Mouse (Mus musculus): ENCODE measurements at regions not wholly inside any gene's neighbourhood (a gene's known extent, or its start where the extent isn't known, plus 50 kb on each side); places are given as distances from the start of the nearest gene placed in this dataset.

DNA sequence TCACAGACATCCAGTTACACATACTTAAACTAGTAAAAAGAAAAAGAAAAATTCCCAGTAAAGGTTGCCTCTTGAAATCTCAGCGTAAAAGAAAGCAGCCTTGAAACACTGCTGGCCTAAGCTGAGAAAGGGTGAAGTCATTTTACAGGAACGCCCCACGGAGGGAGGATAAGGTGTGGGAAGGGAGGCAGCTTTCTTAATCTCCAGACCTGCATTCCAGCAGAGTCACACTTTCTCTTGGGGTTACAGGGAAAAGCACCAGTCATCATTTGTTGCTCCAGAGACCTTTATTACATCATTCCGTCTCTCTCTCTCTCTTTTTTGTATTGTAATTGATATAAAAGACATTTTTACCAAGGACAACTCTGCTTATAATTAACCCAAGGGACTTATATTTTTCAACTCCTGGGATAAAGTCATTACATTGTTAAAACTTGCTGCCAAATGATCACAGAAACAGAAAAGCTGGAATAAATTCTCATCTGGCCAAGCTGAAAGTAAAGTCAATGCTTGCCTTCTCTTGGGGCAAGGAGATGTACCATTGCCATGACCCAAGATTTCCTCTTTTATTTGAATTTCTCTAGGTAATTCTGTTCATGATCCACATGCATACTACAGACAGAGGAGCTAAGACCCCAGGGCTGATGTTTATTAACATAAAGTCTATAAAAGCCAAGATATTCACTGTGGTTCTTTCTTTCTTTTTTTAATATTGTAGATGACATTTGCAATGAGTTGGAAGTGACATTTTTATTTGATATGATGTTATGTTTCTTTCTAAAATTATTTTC lies 196.9 kb downstream of the Twistnb start:
- Histone ChIP-seq H3K36me3 (ENCODE audit: insufficient read depth, low read length) (no peaks in the 10 kb centered on the region), H3K9me3 (ENCODE audit: low read length) (no peaks in the 10 kb centered on the region), H3K4me3 (replicated peaks; ENCODE audit: low read length) (no peak overlapping the region), H3K4me1 (replicated peaks; ENCODE audit: low read depth, low read length) (no peaks in the 10 kb centered on the region), H3K27me3 (ENCODE audit: insufficient read depth, low read length) (no peaks in the 10 kb centered on the region)
- TF ChIP-seq POU5F1 (IDR thresholded peaks at IDR 0.05; ENCODE audit: borderline replicate concordance, low read length), result no peak
- no peak for TF ChIP-seq NANOG (IDR thresholded peaks at IDR 0.05; ENCODE audit: borderline replicate concordance, low read length)
- TF ChIP-seq CTCF (conservative IDR thresholded peaks at IDR 0.05; ENCODE audit: low read length), result no peak

DNA sequence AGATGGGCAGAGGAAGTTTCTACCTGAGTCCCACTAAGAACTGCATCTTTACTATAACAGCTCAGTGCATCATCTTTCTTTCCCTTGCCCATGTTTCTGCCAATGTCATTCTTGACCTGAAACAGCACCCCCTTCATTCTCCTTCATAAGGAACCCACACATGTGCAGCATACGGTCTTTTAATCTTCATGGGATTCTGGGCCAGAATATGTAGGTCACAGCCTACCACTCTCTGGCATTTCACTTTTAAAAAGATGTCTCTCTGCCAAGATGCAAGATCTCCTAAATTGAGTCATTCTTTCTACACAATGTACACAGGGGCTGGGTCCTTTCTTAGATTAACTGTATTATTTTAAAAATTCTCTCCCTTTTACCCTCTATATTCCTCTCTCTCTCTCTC lies 223.2 kb downstream of the Twistnb start:
- H3K27me3 ChIP-seq (ENCODE audit: insufficient read depth, low read length), result no peaks in the 10 kb centered on the region

DNA sequence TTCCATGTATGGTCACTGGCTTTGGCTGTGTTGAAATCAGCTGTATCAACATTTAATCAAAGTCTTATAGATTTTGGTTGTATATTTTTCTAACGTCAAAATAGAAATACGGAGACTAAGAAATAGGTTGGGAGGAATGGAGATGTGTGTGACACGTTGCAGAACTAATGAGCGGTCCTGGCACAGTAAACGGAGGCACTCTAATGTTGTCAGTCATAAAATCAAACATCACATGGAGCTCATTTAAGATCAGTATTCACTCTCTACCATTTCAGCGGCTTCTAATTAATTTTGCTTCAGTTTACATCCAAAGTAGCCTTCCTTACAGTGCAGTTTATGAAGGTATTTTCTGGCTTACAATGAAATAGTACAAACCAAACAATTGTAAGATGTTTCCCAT lies 246.1 kb downstream of the Twistnb start:
- Histone ChIP-seq H3K27me3 (ENCODE audit: insufficient read depth, low read length) (no peaks in the 10 kb centered on the region), H3K4me1 (replicated peaks; ENCODE audit: low read depth, low read length) (no peaks in the 10 kb centered on the region)
- TF ChIP-seq CTCF (conservative IDR thresholded peaks at IDR 0.05; ENCODE audit: low read length), result no peak
- TF ChIP-seq POU5F1 (IDR thresholded peaks at IDR 0.05; ENCODE audit: borderline replicate concordance, low read length), result no peak
- TF ChIP-seq NANOG (IDR thresholded peaks at IDR 0.05; ENCODE audit: borderline replicate concordance, low read length), result no peak

More for the DNA sequence above, 223.2 kb downstream of the Twistnb start:
- Histone ChIP-seq H3K4me1 (replicated peaks; ENCODE audit: low read depth, low read length) (no peaks in the 10 kb centered on the region), H3K36me3 (ENCODE audit: insufficient read depth, low read length) (no peaks in the 10 kb centered on the region), H3K4me3 (replicated peaks; ENCODE audit: low read length) (no peak overlapping the region), H3K9me3 (ENCODE audit: low read length) (no peaks in the 10 kb centered on the region)
- TF ChIP-seq CTCF (conservative IDR thresholded peaks at IDR 0.05; ENCODE audit: low read length) (no peak), POU5F1 (IDR thresholded peaks at IDR 0.05; ENCODE audit: borderline replicate concordance, low read length) (no peak), NANOG (IDR thresholded peaks at IDR 0.05; ENCODE audit: borderline replicate concordance, low read length) (no peak)

DNA sequence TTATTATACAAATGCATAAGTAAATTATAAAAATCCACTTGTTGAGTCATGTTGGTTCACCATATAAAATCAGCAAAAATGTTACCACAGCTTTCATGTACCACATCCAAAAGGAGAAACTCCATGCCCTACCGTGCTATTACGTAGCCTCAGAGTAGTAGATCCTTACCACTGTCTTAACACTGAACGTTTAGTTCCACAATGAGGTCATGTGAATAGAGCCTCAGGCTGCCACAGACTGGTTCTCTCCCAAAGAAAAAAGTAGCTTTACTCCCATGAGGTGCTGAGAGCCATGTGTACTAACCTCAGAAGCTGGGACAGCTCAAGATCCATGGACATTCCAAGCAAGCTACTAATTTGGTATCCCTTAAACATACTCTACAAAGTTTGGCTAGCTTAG lies 235.4 kb upstream of the Ferd3l start:
- H3K4me1 ChIP-seq (replicated peaks; ENCODE audit: low read depth, low read length), result no peaks in the 10 kb centered on the region
- H3K36me3 ChIP-seq (ENCODE audit: insufficient read depth, low read length), result no peaks in the 10 kb centered on the region
- H3K27me3 ChIP-seq (ENCODE audit: insufficient read depth, low read length), result no peaks in the 10 kb centered on the region
- no peak overlapping the region for H3K4me3 ChIP-seq (replicated peaks; ENCODE audit: low read length)
- no peaks in the 10 kb centered on the region for H3K9me3 ChIP-seq (ENCODE audit: low read length)
- TF ChIP-seq NANOG (IDR thresholded peaks at IDR 0.05; ENCODE audit: borderline replicate concordance, low read length) (no peak), CTCF (conservative IDR thresholded peaks at IDR 0.05; ENCODE audit: low read length) (no peak), POU5F1 (IDR thresholded peaks at IDR 0.05; ENCODE audit: borderline replicate concordance, low read length) (no peak)

More for the DNA sequence above, 246.1 kb downstream of the Twistnb start:
- Histone ChIP-seq H3K4me3 (replicated peaks; ENCODE audit: low read length) (no peak overlapping the region), H3K9me3 (ENCODE audit: low read length) (no peaks in the 10 kb centered on the region), H3K36me3 (ENCODE audit: insufficient read depth, low read length) (no peaks in the 10 kb centered on the region)

DNA sequence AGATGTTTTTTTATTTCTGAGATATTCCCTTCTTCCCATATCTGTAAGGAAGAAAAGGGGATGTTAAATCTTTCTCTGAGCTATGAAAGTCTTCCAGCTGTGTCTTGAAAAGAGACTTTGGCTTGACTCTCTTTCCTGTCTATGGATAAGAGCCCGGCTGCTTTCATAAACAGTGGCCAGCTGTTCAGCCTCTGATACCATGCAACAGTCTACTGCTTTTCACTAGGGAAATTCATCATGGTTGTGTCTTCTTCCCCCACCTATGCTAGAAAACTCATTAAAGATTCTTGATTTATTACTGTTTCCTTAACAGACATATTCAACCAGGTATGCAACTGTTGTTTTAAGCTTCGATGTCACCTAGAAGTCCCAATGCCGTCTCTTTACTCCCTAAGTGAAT lies 213.8 kb upstream of the Ferd3l start:
- Histone ChIP-seq H3K9me3 (ENCODE audit: low read length) (no peaks in the 10 kb centered on the region), H3K36me3 (ENCODE audit: insufficient read depth, low read length) (no peaks in the 10 kb centered on the region), H3K4me1 (replicated peaks; ENCODE audit: low read depth, low read length) (no peaks in the 10 kb centered on the region), H3K27me3 (ENCODE audit: insufficient read depth, low read length) (no peaks in the 10 kb centered on the region), H3K4me3 (replicated peaks; ENCODE audit: low read length) (no peak overlapping the region)
- TF ChIP-seq POU5F1 (IDR thresholded peaks at IDR 0.05; ENCODE audit: borderline replicate concordance, low read length), result no peak
- TF ChIP-seq CTCF (conservative IDR thresholded peaks at IDR 0.05; ENCODE audit: low read length), result no peak

DNA sequence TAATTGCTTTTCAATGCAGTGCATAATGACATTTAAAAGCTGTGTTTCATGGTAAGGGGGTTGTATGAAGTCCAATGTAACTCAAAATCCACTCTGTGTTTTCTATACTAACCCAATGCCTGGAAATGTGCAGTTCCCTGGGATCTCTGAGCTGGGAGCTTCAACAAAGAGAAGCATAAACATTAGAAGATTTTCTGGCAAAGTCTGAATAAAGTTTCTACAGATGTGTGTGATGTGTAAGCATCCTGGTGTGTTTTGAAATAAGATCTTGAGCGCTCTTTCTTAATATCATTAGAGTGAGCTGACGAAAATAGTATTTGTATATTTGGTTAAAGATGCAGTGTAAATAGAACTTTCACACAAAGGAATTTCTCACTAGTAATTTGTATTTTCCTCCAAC lies 212.2 kb upstream of the Ferd3l start:
- no peaks in the 10 kb centered on the region for H3K36me3 ChIP-seq (ENCODE audit: insufficient read depth, low read length)
- no peaks in the 10 kb centered on the region for H3K9me3 ChIP-seq (ENCODE audit: low read length)
- H3K27me3 ChIP-seq (ENCODE audit: insufficient read depth, low read length), result no peaks in the 10 kb centered on the region
- H3K4me3 ChIP-seq (replicated peaks; ENCODE audit: low read length), result no peak overlapping the region
- H3K4me1 ChIP-seq (replicated peaks; ENCODE audit: low read depth, low read length), result no peaks in the 10 kb centered on the region
- no peak for TF ChIP-seq POU5F1 (IDR thresholded peaks at IDR 0.05; ENCODE audit: borderline replicate concordance, low read length)
- no peak for TF ChIP-seq NANOG (IDR thresholded peaks at IDR 0.05; ENCODE audit: borderline replicate concordance, low read length)
- no peak for TF ChIP-seq CTCF (conservative IDR thresholded peaks at IDR 0.05; ENCODE audit: low read length)

DNA sequence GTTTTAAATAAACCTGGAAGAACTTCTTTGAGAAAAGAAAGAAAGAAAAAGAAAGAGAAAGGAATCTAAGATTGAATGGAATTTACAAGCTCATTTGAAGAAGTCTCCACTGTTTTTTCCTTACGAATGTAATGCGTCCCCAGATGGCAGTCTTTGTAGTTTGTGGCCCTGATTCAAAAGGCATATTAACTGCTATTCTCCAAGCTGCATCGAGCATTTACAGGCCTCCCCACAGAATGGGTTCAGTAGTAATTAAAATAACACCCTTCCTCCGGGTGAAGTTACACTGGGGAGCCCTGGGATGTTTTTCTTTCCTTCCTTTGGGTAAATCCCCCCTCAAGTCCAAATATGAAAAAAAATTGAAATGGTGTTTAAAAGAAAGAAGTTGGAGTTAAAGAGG lies 211.2 kb upstream of the Ferd3l start:
- no peak overlapping the region for H3K4me3 ChIP-seq (replicated peaks; ENCODE audit: low read length)
- H3K27me3 ChIP-seq (ENCODE audit: insufficient read depth, low read length), result no peaks in the 10 kb centered on the region
- H3K4me1 ChIP-seq (replicated peaks; ENCODE audit: low read depth, low read length), result no peaks in the 10 kb centered on the region
- no peaks in the 10 kb centered on the region for H3K9me3 ChIP-seq (ENCODE audit: low read length)
- TF ChIP-seq NANOG (IDR thresholded peaks at IDR 0.05; ENCODE audit: borderline replicate concordance, low read length), result no peak
- TF ChIP-seq POU5F1 (IDR thresholded peaks at IDR 0.05; ENCODE audit: borderline replicate concordance, low read length), result no peak
- TF ChIP-seq CTCF (conservative IDR thresholded peaks at IDR 0.05; ENCODE audit: low read length), result no peak
- H3K36me3 ChIP-seq (ENCODE audit: insufficient read depth, low read length), result no peaks in the 10 kb centered on the region

DNA sequence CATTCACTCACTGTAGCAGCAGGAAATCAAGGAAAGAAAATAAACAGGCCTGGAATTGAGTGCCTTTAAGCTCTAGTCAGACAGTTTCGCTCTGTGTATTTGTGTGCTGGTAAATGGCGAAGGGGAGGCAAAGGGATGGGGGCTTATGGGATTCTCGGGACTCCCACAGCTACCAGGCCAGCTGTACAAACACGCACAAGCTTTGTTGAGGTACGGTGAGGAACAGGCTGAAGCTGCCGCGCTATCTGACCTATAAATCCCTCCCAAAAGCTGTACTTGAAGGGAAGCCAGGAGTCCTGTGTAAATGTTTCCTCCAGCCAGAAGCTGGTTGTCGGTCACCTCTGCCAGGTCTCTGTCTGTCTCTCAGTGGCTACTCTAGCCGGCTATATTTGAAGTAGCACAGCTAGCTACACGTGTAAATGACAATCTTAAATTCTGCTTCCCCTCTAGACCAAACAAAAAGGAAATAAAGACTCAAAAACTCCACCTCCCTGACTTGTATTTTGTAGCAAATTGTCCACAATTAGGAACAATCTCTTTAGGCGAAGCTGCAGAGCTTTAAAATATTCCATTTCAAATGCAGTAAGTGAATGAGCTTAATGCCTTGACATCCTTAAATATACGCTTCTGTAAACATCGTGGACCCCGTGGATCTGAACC lies 210.5 kb upstream of the Ferd3l start:
- H3K4me1 ChIP-seq (replicated peaks; ENCODE audit: low read depth, low read length), result no peaks in the 10 kb centered on the region
- H3K36me3 ChIP-seq (ENCODE audit: insufficient read depth, low read length), result no peaks in the 10 kb centered on the region
- no peak overlapping the region for H3K4me3 ChIP-seq (replicated peaks; ENCODE audit: low read length)
- no peaks in the 10 kb centered on the region for H3K27me3 ChIP-seq (ENCODE audit: insufficient read depth, low read length)
- TF ChIP-seq CTCF (conservative IDR thresholded peaks at IDR 0.05; ENCODE audit: low read length), result no peak
- no peak for TF ChIP-seq NANOG (IDR thresholded peaks at IDR 0.05; ENCODE audit: borderline replicate concordance, low read length)
- no peak for TF ChIP-seq POU5F1 (IDR thresholded peaks at IDR 0.05; ENCODE audit: borderline replicate concordance, low read length)
- no peaks in the 10 kb centered on the region for H3K9me3 ChIP-seq (ENCODE audit: low read length)

Data from E14TG2a.4 (cell line).